Mouse (Mus musculus) lung, embryonic 14.5 days (tissue): ENCODE measurements around the gene Ube4a. TPM values are rescaled to one million over a fixed set of nuclear protein-coding genes. Genes with fewer than 3 reads are reported as not detected.

Experiments used
- ATAC-seq: fragments of 200-750 bp; cut with Nextera tagmentation; 2 replicates; pipeline ENCODE4 v1.8.0; 2017; ENCODE audit warnings: mild to moderate bottlenecking, moderate TSS enrichment, moderate library complexity; ENCODE audit not compliant: insufficient read depth
- DNase-seq: peaks from one replicate; pipeline ENCODE4 v3.0.0-alpha.2; 2015
- H3K27ac ChIP-seq: fragments of 300-500 bp; sonication (generic); 2 replicates; pipeline ENCODE4 v1.5.1; 2014; ENCODE audit warnings: low read depth, mild to moderate bottlenecking, moderate library complexity
- H3K27me3 ChIP-seq: fragments of 300-500 bp; sonication (generic); 2 replicates; pipeline ENCODE4 v1.6.1; 2014; ENCODE audit warnings: low read length, control low read depth; ENCODE audit not compliant: insufficient read depth
- H3K36me3 ChIP-seq: fragments of 300-500 bp; sonication (generic); 2 replicates; pipeline ENCODE4 v1.6.1; 2014; ENCODE audit warnings: control low read depth; ENCODE audit not compliant: insufficient read depth
- H3K4me1 ChIP-seq: fragments of 300-500 bp; sonication (generic); 2 replicates; pipeline ENCODE4 v1.6.1; 2014; ENCODE audit warnings: antibody characterized with exemption, control low read depth; ENCODE audit not compliant: insufficient read depth
- H3K4me2 ChIP-seq: fragments of 300-500 bp; sonication (generic); 2 replicates; pipeline ENCODE4 v1.6.1; 2014; ENCODE audit warnings: mild to moderate bottlenecking
- H3K4me3 ChIP-seq: fragments of 300-500 bp; sonication (generic); 2 replicates; pipeline ENCODE4 v1.5.1; 2014; ENCODE audit warnings: low read depth, low read length
- H3K9ac ChIP-seq: fragments of 300-500 bp; sonication (generic); 2 replicates; pipeline ENCODE4 v1.6.1; 2014
- H3K9me3 ChIP-seq: fragments of 300-500 bp; sonication (generic); 2 replicates; pipeline ENCODE4 v1.6.1; 2016; ENCODE audit warnings: low read depth, low read length, control low read depth
- CTCF ChIP-seq: IDR thresholded peaks from 2 replicates; pipeline ENCODE4 v1.5.1; 2016; ENCODE audit warnings: antibody characterized with exemption, low read depth
- WGBS: fragments of 180-500 bp; shearing (Covaris S2); extraction: QIAGEN DNeasy Blood & Tissue Kit; methylation state at CpG from one replicate; pipeline ENCODE4 v1.1.7; 2014; 5-methylcytosine and 5-hydroxymethylcytosine counted together
- polyA plus RNA-seq: library from polyadenylated mRNA; unstranded; fragments of >200 nt; fragmentation: Nextera tagmentation; extraction: Ambion mirVana; gene quantifications from 2 replicates; pipeline ENCODE4 v1.2.1, GENCODE M21; 2014

Ube4a gene
- polyA plus RNA-seq, 1 experiment from 2014 or later, result 30.3 TPM

GRCm38 (mm10) chr9:44991821-44992220 lies 26.4 kb upstream of the Ube4a start:
- WGBS, result 84% methylated on average over 2 of the region's 2 CpGs
- Histone ChIP-seq H3K9ac (no peak overlapping the region), H3K27me3 (no peaks in the 10 kb centered on the region), H3K36me3 (no peaks in the 10 kb centered on the region), H3K9me3 (no peaks in the 10 kb centered on the region), H3K4me3 (no peak overlapping the region), H3K4me2 (no peak overlapping the region), H3K4me1 (no peaks in the 10 kb centered on the region), H3K27ac (no peak overlapping the region)
- DNase-seq, result no peak
- TF ChIP-seq CTCF, result no peak
- ATAC-seq, result no peak

- Histone ChIP-seq H3K4me3 (no peak overlapping the region), H3K27me3 (no peaks in the 10 kb centered on the region), H3K27ac (no peak overlapping the region), H3K4me1 (no peaks in the 10 kb centered on the region), H3K36me3 (no peaks in the 10 kb centered on the region), H3K4me2 (no peak overlapping the region), H3K9ac (no peak overlapping the region), H3K9me3 (no peaks in the 10 kb centered on the region)
- no peak for ATAC-seq
- DNase-seq, result no peak
- TF ChIP-seq CTCF, result no peak
- 60% methylated on average over 5 of the region's 5 CpGs for WGBS
Measured at GRCm38 (mm10) chr9:44986976-44987375, 21.6 kb upstream of the Ube4a start.

- DNase-seq (no peak), ATAC-seq (no peak)
- 59% methylated on average over 14 of the region's 14 CpGs for WGBS
Measured at GRCm38 (mm10) chr9:44986242-44986781, 20.9 kb upstream of the Ube4a start.

GRCm38 (mm10) chr9:44985721-44986161 lies 20.3 kb upstream of the Ube4a start:
- Histone ChIP-seq H3K4me2 (no peak overlapping the region), H3K27me3 (no peaks in the 10 kb centered on the region), H3K4me1 (no peaks in the 10 kb centered on the region), H3K4me3 (no peak overlapping the region), H3K9ac (no peak overlapping the region), H3K36me3 (no peaks in the 10 kb centered on the region), H3K9me3 (no peaks in the 10 kb centered on the region), H3K27ac (no peak overlapping the region)
- DNase-seq, result no peak
- TF ChIP-seq CTCF, result no peak
- no peak for ATAC-seq
- WGBS, result 63% methylated on average over 3 of the region's 3 CpGs

More at GRCm38 (mm10) chr9:44986242-44986781, 20.9 kb upstream of the Ube4a start:
- no peak overlapping the region for H3K4me2 ChIP-seq
- H3K27me3 ChIP-seq, result no peaks in the 10 kb centered on the region
- H3K36me3 ChIP-seq, result no peaks in the 10 kb centered on the region
- H3K4me3 ChIP-seq, result no peak overlapping the region
- H3K4me1 ChIP-seq, result no peaks in the 10 kb centered on the region
- TF ChIP-seq CTCF, result no peak
- H3K9ac ChIP-seq, result no peak overlapping the region
- no peak overlapping the region for H3K27ac ChIP-seq
- no peaks in the 10 kb centered on the region for H3K9me3 ChIP-seq

GRCm38 (mm10) chr9:44983001-44983400 lies 17.6 kb upstream of the Ube4a start:
- ATAC-seq (no peak), DNase-seq (no peak)
- no peak overlapping the region for H3K9ac ChIP-seq
- TF ChIP-seq CTCF, result no peak
- no peak overlapping the region for H3K4me2 ChIP-seq
- H3K4me1 ChIP-seq, result no peaks in the 10 kb centered on the region
- no peaks in the 10 kb centered on the region for H3K36me3 ChIP-seq
- 71% methylated on average over 2 of the region's 2 CpGs for WGBS
- H3K4me3 ChIP-seq, result no peak overlapping the region
- H3K27me3 ChIP-seq, result no peaks in the 10 kb centered on the region
- H3K9me3 ChIP-seq, result no peaks in the 10 kb centered on the region
- H3K27ac ChIP-seq, result no peak overlapping the region

GRCm38 (mm10) chr9:44982531-44982930 lies 17.1 kb upstream of the Ube4a start:
- H3K9me3 ChIP-seq, result no peaks in the 10 kb centered on the region
- 85% methylated on average over 3 of the region's 3 CpGs for WGBS
- no peaks in the 10 kb centered on the region for H3K36me3 ChIP-seq
- no peak overlapping the region for H3K27ac ChIP-seq
- no peak overlapping the region for H3K4me3 ChIP-seq
- no peak for TF ChIP-seq CTCF
- no peaks in the 10 kb centered on the region for H3K4me1 ChIP-seq
- no peak overlapping the region for H3K4me2 ChIP-seq
- H3K27me3 ChIP-seq, result no peaks in the 10 kb centered on the region
- no peak for DNase-seq
- no peak for ATAC-seq
- H3K9ac ChIP-seq, result no peak overlapping the region

- Histone ChIP-seq H3K4me3 (no peak overlapping the region), H3K9me3 (no peaks in the 10 kb centered on the region), H3K27ac (no peak overlapping the region), H3K4me1 (no peaks in the 10 kb centered on the region), H3K9ac (no peak overlapping the region), H3K27me3 (no peaks in the 10 kb centered on the region), H3K36me3 (no peaks in the 10 kb centered on the region), H3K4me2 (no peak overlapping the region)
- DNase-seq (no peak), ATAC-seq (no peak)
- WGBS, result 80% methylated on average over 8 of the region's 8 CpGs
- TF ChIP-seq CTCF, result no peak
Measured at GRCm38 (mm10) chr9:44982081-44982480, 16.7 kb upstream of the Ube4a start.

- no peak within 1 kb of the TSS for H3K9ac ChIP-seq
- H3K27ac ChIP-seq, result no peak within 1 kb of the TSS
- no peaks in the 10 kb centered on the region for H3K27me3 ChIP-seq
- no peak within 1 kb of the TSS for H3K4me3 ChIP-seq
- no peaks in the 10 kb centered on the region for H3K36me3 ChIP-seq
- no peaks in the 10 kb centered on the region for H3K4me1 ChIP-seq
- ATAC-seq, result no peak
- 63% methylated on average over 4 of the region's 4 CpGs for WGBS
- H3K4me2 ChIP-seq, result no peak within 1 kb of the TSS
- TF ChIP-seq CTCF, result no peak
- H3K9me3 ChIP-seq, result no peaks in the 10 kb centered on the region
- DNase-seq, result no peak
Measured at GRCm38 (mm10) chr9:44981676-44982075, 16.3 kb upstream of the Ube4a start, which contains the start of gene Cd3d. TSS of gene Cd3d (plus strand) at chr9:44981786.
